Mouse (Mus musculus) inflammation-experienced regulatory T-cells, adult 6 months (primary cell): ENCODE data around the gene Whrn. TPM values are rescaled to one million over a fixed set of nuclear protein-coding genes. Genes with fewer than 3 reads are reported as not detected.

Experiments used
- ATAC-seq: one replicate; pipeline ENCODE4 v1.8.0; 2017
- polyA plus RNA-seq, 3 experiments: library from polyadenylated mRNA; unstranded; fragments of 100-300 nt; shearing (Covaris generic); gene quantifications; one replicate each; pipeline ENCODE4 v1.2.1; 2017

Gene Whrn
- polyA plus RNA-seq, 3 experiments from 2014 or later: 0.75 to 4.4 (median 3.9) TPM

DNA sequence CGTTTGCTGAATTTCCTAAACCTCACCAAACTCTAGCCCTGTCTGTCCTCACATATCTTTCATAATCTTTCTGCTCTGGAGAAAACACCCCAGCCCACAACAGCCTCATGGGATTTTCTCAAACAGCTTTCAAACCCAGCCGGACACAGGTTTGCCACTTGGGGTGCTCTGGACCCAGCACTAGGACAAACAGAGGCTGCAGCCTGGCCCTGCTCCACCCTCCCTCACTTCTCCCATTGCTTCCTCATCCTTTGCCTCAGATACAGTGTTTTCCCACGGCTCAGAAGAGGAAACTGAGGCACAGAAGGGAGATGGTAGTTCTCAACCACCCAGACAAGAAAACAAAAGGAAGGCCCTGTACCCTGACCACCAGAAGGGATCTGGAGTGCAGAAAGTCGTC lies 90.1 kb downstream of the Whrn start:
- ATAC-seq: no peak

DNA sequence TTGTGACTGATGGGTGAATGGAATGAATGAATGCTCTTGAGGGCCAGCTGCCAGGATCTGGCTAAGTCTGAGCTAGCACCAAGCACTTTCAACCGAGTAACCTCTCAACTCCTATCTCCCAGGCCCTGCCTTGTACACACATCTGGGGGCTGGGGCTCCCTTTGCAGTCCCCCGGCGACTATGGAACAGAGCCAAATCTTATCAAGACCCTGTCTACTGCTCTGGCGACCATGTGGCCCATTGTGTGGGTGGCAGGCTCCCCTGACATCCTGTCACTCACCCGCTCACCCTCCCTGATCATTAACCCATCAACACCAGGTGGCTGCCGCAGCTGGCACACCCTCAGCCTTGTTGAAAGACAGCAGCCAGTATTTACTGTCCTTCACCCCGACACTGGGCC lies 90.7 kb downstream of the Whrn start:
- peak; percentile 23 for ATAC-seq

DNA sequence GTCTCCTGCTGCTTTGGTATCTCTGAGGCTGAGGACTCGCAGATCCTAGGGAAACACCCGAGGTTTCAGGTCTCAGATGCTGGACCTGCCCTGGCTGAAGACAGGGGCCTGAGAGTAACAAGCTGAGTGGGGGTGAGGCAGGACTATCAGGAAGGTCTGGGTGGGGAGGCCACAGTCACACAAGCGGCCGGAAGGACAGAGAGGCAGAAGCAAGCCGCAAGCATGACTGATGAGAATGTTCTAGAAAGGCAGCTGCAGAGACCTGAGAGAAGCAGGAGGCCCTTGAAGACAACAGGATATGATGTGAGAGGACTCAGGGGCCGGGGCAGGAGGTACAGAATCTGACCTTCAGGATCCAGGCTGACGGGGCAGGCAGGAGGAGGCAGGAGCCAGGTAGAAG lies 91.6 kb downstream of the Whrn start:
- ATAC-seq: peak; percentile 59

DNA sequence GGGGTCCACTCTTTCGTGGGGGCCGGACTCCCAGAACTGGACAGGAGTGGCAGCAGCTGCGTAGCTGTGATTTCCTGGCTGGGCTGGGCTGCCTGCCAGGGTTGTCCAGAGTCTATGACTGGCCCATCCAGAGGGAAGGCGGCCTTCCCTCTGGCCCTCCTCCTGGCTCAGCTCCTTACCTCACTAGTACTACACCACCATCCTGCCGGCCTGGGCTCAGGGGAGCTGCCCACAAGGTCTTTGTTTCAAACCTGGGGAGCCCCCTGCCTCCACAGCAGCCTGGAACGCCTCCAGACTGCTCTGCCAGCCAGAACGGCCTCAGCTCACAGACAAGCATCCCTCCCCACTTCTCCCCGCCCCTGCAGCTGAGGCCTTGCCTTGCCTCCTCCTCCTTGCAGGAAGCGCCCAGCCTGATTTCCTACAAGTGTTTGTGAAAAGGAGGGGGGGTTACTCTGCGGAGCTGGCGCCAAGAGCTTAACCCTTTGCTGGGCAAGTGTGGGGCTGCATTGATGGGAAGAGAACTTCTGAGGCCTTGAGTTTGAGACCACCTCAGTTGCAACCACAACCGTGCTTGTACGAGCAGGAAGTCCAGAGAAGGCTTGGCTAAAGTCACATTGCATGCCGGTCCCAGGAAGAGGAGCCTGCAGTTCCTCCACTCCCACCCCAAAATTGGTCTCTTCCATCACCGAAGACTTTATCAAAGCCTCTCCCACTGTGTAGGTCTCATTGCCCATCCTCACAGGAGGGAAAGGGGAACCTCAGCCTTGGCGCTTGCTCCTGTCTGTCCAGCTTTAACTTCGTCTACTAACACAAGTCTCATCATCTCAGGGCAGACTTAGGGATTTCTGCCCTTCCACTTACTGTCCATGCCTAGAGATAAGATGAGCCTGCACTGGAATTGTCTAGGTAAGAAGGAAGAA lies 92.5 kb downstream of the Whrn start, which contains the start of gene Akna:
Akna (minus strand) TSS at position 315 of the 920 bp plus-strand sequence.
- peak; percentile 44 for ATAC-seq

DNA sequence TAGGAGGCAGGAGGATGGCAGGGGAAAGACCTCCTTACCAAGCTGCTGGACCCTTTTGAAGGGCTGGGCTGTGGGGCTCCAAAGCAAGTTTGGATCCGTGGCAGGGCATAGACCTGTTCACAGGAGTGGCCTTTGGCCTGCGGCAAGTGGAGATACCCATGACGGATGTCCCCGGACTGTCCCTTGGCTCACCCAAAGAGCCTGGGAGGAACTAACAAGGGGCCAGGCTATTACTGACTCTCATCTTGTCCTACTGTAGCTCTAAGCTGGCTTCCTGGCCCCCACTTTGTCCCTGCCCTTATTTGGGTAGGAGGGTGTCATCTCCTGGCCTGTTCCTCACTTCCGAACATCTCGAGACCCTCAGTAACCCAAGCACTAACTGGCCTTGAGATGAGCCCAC lies 93.2 kb downstream of the Whrn start:
- ATAC-seq: no peak

DNA sequence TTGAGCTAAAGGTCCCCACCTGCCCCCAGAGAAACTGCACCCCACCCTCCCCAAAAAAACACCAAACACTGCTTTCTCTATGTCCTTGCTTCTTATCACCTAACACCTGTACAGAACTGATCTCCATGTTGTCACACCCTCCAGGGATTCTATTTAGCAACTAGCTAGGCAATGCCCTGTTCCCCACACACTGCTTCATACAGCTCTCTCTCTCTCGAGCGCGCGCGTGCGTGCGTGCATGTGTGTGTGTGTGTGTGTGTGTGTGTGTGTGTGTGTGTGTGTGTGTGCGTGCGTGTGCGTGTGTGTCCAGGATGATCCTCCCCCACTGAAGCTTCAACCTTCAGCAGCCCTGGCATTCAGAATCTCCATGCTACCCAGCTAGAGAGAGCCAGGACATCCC lies 93.7 kb downstream of the Whrn start:
- no peak for ATAC-seq

DNA sequence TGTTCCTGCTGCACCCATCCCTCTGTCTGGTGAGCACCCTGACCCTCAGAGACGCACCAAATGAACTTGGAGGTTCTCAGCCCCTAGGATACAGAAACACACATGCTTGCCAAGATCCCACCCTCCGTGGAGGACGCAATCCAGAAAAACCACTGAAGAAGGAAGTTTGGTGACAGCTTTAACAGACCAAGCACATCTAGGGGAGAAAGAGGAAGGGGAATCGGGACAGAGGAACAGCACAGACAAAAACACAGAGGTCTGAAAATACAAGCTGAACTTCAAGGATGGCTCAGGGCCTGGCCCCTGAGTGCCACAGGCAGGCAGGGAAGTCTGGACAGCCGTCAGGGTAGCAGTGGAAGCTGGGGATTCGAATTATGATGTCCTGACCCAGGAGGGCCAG lies 94.2 kb downstream of the Whrn start:
- no peak for ATAC-seq

DNA sequence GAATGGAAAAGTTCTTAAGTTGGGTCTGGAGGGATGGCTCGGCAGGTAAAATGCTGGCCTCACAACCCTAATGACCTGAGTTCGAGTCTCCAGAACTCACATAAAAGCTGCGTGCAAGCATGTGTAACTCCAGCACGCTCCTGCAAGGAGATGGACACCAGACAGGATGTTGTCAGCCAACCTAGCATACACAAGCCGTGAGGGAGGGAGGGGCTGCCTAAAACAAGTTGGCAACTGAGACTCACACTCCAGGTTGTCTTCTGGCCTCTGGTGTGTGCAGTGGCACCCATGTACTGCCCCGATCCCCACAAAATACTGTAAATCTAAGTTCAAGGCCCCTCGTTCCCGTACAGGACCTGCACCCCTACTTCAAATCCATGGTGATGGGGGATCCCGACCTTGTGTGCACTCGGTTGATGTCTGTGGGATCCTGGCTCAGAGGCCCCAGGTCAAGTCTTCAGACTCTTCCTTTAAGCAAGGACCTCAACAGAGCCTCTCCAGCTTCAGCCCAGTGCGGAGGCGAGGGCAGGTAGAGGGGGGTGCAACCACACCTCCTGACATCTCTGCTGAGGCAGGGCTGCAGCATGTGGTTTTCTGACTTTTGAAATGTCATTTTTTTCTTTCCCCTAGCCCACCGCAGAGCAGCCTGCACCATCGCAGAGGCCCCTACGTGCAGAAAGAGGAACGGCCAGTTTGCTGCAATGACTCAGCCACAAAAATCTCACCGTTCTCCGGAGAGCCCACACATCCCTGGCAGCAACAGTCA lies 95.1 kb downstream of the Whrn start:
- peak; percentile 11 for ATAC-seq

DNA sequence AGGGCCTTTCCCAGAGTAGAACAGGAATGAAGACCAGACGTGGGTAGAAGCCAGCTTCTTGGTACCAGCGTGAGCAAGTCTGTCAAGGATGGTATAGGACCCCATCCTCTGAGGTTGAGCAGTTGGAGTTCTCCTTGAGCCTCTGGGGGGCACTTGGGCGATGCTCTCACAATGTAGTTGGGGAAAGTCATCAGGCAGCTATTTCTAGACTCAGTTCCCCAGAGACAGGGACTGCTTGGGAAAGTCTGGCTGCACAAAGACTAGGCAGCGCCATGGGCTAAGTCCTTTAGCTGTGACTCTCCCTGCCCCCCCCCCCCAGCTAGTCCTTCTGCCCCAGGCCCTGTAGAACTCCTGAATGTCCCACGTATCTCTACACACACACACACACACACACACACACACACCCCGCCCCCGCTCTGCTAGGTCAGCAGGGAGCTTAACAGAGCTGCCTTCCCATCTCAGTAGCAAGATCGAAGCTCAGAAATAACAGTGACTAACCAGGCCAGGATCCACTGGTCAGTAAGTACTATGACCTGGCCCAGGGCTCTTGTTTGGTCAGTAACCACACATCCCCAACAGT lies 96.0 kb downstream of the Whrn start:
- ATAC-seq: no peak

DNA sequence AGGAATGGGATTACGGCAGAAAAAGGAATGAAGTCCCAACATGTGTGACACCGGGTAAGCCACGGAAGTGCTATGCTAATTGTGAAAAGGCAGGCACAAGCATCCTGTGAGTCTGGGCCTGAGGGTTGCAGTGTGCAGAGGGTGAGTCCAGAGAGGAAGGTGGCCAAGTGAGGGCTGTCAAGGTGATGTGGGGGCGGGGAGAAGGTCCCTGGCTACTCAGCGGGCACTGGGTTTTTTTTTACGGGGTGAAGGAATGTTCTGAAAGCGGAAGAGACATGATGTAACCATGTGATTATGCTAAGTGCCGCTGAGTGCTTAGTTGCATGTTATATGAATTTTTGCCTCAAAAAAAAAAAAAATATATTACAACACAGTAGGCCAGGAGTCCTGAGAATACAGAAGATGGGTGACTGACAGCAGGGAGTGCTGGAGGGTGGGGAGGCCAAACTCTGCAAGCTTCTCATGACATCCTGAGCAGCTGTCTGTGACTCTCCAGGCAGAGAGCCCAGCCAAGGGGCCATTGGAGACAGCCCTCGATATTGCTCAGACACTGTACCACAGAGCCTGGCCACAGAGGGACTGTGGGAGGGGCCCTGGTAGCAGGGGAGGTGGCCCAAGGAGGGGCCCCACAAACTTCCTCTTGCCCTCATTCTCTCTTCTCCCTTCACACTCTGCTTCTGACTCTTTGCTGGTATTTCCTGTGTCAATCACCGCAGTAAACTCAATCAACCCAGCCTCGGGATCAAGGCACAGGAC lies 96.8 kb downstream of the Whrn start:
- peak; percentile 59 for ATAC-seq

DNA sequence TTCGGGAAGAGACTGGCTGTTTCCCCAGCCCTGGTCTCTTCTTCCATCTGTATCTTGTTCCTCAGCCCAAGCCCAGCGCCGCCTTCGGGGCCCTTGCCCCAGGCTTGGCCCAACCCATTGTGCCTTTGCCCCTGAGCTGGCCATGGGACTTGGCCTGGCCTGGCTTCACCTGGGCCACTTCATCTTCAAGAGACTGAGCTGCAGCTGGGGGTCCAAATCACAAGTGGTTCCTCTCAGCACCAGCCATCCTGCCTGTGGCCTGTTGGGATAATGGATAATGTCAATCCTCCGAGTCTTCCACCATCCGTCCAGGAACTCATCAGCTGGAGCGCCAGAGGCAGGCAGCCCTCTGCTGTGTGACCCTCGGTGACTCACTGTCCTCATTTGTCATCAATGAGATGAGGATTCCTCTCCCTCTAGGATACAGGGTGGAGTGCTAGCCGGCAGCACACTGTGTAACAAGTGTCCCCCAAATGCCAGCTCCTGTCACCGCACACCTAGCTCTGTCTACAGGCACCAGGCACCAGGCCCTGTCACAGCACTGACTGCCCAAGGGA lies 97.7 kb downstream of the Whrn start:
- no peak for ATAC-seq

DNA sequence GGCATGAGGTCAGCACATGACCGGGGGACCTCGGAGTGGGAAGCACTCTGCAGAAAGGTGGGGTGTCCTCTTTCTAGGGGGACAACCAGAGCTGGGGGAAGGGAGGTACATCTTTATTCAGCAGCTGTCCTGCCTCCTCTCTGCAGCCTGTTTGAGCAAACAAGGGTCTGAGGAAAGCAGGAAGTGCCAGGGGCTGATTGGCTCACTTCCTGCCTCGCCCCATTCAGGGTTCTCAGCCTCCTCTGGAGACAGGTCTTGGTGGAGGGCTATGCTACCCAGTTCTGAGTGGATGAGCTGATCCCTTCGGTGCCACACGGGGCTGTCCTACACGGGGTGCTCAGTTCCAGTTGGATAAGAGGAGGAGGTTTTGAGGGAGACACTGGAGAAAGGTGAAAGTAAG lies 104.5 kb downstream of the Whrn start:
- ATAC-seq: peak; percentile 69

DNA sequence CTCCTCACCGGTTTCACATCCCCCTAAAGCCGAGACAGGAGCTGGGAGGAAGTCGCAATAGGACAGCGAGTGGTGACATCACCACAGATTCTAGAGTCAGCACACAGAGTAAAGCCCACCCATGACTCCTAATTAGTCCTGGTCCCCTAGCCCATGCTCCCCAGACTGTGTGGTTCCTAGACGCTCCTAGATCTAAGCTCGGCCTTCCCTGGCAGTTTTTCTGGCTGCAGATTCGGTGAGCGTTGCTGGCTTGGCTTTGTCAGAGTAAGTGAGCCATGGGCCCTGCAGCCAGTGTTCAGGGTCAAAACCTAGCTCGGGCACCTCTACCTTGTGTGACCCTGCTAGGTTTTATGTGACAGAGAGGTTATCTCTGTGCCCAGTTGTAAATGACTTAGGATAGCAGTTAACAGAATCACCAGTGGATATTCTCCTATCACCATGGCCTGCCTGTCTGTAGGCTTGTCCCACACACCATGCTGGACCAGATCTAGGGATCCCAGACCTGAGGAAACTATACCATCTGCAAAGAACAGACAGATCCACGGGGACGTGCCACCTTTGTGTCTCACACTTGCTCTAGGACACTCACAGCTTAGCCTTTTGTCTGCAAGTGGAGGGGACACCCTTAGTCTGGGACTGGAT lies 105.8 kb downstream of the Whrn start:
- ATAC-seq: no peak

DNA sequence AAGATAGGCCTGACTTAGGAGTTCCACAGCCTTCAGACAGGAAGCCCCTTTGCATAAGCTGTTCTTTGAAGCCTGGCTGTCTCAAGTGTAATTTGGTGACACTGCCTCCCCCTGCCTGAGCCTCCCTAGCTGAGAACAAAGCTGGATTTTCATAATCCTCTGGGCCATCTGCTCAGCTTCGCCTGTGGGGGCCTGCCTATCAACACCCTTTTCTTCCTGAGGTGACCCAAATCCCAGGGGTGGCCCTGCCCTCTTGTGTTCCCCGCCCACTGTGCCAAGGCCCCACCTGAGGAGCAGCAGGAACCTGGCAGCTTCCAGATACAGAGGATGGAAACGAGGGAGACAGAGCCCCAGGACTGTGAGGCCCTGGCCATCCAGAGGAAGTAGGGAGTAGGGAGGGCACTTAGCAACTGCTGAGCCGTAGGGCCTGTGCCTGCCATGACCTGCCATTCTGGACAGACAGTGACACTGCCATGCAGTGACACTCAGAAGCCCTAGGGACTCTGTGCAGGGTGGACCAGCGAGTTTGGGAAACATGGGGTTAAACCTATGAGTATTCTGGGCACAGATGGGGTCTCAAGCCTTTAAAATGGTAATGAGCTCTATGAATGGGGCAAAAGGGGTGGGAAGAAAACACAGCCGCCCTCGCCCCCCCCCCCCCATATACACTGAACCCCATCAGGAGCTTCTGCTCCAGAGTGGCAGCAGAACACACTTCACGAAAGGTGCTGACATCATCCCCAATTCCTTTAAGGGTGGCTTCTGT lies 106.5 kb downstream of the Whrn start:
- peak; percentile 51 for ATAC-seq

DNA sequence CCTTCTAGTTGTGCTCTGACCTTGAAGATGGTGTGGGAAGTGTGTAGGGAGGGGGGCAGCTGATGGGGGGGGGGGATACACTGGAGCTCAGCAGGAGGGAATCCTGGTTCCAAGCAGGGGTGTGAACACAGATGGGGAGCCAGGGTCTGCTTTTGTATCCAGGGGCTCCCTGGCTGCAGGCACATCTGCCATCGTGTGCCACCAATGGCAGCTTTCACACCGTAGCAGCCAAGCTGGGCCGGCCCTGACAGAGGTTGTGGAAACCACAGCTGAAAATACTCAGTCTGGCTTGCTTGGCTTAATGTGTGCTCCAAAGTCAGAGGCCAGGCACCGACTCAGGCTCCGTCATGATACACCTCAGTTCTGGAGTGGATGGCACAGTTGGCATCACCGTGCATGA lies 107.8 kb downstream of the Whrn start:
- ATAC-seq: no peak

DNA sequence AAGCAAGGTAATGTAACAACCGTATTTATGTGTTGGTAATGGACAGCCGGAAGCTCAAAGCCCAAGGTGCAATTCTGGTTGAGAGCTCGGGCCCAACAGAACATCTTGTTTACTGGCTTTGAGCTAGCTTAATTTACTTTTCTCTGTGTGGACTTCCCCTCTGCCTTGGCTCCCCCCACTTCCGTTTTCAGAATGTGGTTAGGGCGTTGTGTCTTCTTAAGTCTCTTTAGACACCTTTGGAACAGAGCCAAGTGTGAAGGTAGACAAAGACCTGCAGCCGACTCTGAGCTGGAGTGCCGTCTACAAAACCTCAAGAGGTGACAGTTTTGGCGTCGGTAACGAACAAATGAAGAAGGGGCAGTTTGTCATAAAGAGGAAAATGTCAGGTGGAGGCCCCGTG lies 110.0 kb downstream of the Whrn start:
- ATAC-seq: peak; percentile 80

DNA sequence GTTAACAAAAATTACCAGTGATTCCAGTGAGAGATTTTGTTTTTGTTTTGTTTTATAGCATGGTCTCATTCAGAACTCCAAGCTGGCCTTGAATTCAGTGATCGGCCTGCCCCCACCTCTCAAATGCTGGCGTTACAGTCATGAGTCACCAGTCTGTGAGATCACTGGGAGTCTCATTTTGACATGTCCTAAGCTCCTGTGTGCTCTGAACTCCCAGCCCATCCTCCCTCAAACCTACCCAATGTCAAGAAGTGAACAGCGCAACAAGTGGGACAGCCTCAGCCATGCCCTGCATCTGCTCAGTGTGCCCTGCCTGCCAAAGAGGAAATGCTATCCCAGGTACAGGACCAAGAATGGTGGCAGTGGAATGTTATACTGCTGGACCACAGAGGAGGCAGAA lies 110.5 kb downstream of the Whrn start:
- peak; percentile 3 for ATAC-seq

DNA sequence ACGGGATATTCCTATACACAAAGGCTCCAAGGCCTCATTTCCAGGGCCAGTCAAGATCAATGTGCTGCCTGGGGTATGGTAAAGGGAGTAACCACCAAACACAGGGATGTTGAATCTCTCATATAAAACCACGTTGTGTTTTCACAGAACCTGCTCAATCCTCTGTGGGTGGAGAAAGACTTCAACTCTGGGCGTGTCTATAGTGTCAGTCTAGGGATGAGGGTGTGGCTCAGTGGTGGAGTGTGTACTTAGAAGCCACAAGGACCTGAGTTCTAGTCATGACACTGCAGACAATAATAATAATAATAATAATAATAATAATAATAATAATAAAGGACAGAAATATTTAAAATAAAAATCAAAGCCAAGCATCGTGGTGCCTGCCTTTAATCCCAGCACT lies 111.5 kb downstream of the Whrn start:
- ATAC-seq: no peak

DNA sequence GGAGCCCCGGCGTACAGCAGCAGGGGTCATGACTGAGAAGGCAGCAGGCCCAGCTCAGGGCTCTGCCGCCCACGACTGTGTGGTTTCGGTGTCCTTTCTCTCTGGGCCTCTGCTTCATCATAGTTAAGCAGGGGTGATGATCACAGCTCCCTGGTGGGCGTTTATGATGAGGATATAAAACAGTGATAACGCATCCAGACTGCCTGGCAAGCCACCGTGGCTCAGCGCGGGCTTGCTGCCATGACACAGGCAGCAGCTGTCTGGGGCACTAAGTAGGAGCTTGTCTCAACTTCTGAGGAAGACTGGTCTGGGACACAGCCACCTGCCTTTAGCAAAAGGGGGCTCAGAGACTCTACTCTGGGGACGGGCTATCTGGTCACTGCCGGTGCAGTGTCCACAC lies 112.3 kb downstream of the Whrn start:
- ATAC-seq: no peak

DNA sequence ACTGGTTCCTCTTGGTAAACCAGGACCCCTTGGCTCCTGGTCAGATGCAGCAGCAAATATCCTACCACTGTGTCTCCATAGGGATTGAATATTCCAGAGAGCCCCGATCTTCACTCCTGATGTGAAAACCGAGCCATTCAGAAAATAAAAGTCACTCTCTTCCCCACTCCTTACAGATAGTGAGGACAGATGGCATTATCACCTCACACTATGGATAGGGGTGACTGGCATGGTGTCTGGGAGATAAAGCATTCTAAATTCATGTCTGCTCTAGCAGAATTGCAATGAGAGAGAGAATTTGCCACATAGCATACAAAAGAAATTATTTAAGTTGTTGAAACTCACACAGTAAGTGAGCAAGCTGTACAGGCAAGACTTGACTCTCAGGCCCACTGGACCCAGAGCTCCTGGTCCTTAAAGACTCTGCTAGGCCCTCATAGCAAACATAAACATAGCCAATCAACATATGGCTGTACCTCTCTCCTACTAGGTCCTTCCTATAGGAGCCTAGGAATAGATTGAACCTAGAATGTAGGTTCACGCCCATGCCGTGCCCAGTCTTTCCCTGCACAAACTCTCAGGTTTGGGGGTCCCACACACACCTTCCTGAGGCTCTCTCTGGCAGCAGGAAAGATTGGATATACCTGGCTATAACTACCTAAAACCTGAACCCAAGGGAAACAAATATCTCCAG lies 113.0 kb downstream of the Whrn start:
- no peak for ATAC-seq
